Mouse (Mus musculus): Measurements from ENCODE around the gene Kif3b.

Gene Kif3b

DNA sequence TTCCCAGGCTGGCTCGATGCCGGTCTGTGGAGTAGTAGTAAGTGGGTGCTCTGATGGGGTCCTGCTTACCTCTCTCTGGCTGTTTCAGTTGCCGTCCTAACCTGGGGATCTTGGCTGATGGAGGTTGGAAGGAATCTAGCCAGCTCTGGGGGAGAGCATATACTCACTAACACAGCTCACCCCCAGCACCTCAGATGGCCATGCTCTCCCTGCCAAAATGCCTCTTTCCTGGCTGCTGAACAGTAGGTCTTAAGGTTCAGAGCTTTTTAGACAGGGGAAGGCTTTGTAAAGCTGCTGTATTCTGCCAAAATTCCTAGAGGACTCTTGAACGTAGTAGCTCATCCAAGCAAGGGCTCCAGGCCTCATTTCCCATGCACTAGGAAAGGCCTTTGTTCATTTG, 6.6 kb downstream of the Kif3b start:
- no peak for DNase-seq (ENCODE audit: low read depth in 2 of 2, low spot score in 2 of 2)

DNA sequence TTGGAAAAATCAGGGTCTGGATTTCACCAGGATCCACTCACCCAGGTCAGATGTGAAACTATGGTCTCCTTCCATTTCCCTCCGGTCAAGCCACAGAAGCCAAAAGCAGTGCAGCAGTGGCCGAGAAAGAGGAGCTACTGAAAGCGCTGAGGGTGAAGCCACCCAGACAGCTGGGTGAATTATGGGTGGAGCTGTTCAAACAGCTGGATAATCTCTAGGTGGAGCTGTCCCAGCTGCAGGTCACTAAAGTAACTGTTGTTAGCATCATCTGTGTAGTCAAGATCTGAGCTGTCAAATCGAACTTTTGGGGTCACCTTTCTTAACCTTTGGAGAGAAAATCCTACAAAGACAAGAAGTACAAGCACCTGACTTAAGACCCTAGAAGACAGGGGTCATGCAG, 7.2 kb downstream of the Kif3b start:
- no peak for DNase-seq (ENCODE audit: low read depth in 2 of 2, low spot score in 2 of 2)

- no peak for DNase-seq (ENCODE audit: low read depth in 2 of 2, low spot score in 2 of 2)
These were observed 7.7 kb downstream of the Kif3b start for GRCm38 (mm10) chr2:153298863-153299262.

GRCm38 (mm10) chr2:153301123-153301522, 9.9 kb downstream of the Kif3b start:
- DNase-seq (ENCODE audit: low read depth in 2 of 2, low spot score in 2 of 2) = no peak

- DNase-seq (ENCODE audit: low read depth in 2 of 2, low spot score in 2 of 2) = no peak
These were observed 14.0 kb downstream of the Kif3b start for GRCm38 (mm10) chr2:153305240-153305639.

- no peak for DNase-seq (ENCODE audit: low read depth in 2 of 2, low spot score in 2 of 2)
These were observed 17.4 kb downstream of the Kif3b start for GRCm38 (mm10) chr2:153308586-153308985.

DNA sequence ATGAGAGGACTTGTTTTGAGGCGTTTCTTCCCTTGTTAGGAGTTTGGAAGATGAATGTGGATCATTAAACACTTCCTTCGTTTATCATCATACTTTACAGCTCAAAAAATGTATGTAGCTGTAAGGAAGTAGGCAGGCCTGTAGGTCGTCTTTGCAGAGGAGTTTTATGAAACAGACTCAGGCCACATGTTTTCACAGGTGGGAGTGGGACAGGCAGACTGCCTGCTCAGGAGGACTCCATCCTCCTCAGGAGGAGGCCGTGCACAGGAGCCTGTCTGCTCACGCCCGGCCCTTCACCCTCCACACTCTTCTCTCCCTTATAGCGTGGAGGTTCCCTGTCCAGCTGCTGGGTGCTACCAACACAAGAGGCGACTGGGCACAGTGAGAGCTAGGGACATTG, 17.9 kb downstream of the Kif3b start:
- no peak for DNase-seq (ENCODE audit: low read depth in 2 of 2, low spot score in 2 of 2)

GRCm38 (mm10) chr2:153310228-153310627, 19.0 kb downstream of the Kif3b start:
- DNase-seq (ENCODE audit: low read depth in 2 of 2, low spot score in 2 of 2) = no peak

GRCm38 (mm10) chr2:153312884-153313283, 21.7 kb downstream of the Kif3b start:
- no peak for DNase-seq (ENCODE audit: low read depth in 2 of 2, low spot score in 2 of 2)

DNA sequence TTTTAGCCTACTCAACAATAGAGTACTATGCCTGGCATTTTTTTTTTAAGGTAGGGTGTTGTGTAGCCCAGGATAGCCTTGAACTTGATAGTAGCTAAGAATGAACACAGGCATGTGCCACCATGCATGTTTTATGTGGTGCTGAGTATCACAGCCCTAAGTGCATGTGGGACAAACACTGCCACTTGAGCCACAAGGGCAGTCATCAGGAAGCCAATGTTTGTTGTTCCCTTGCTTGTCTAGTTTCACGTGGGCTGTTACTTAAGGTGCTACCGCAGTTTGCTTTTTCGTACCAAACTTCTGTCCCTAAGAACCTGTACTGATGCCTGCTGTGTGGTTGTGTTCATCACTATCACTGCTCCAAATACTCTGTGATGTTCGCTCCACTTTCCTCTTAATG, 27.2 kb downstream of the Kif3b start:
- no peak for DNase-seq (ENCODE audit: low read depth in 2 of 2, low spot score in 2 of 2)

GRCm38 (mm10) chr2:153319036-153319643, 27.9 kb downstream of the Kif3b start:
- no peak for DNase-seq (ENCODE audit: low read depth in 2 of 2, low spot score in 2 of 2)

DNA sequence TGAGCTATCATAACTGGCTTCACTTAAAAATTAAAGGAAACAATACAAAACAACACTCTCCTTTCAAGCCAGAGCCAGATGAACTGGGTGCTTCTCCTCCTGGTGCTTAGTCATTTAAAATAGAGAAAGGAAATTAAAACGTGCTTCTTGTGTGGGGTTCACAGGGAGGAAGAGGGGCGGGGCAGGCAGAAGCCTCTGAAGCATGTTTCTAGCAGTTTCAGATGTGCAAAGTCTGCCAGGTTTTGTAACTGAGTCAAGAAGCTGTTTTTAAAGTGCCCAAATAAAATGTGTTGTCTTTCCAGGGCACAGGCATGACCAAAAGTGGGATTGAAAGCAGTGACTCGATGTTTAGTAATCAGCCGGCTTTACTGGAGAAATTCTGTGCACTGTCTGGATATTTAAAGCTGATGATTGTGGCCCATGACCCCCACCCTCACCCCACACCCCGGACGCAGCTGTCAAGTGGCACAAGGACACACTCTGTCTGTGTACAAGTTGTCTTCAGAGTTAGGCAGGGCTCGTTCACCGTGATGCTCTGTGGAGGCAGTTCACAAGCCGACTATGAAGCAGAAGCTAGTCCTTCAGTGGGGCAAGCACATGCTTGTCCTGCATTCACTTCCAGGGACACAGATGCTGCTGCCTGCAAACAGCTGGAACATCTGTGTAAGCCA, 34.6 kb downstream of the Kif3b start:
- DNase-seq (ENCODE audit: low read depth in 2 of 2, low spot score in 2 of 2) = no peak

GRCm38 (mm10) chr2:153332271-153332670, 41.1 kb downstream of the Kif3b start:
- DNase-seq (ENCODE audit: low read depth in 2 of 2, low spot score in 2 of 2) = no peak

- DNase-seq (ENCODE audit: low read depth in 2 of 2, low spot score in 2 of 2) = peak in 1 of 2 experiments; percentile 19
These were observed 41.8 kb downstream of the Kif3b start for GRCm38 (mm10) chr2:153332981-153333380.

DNA sequence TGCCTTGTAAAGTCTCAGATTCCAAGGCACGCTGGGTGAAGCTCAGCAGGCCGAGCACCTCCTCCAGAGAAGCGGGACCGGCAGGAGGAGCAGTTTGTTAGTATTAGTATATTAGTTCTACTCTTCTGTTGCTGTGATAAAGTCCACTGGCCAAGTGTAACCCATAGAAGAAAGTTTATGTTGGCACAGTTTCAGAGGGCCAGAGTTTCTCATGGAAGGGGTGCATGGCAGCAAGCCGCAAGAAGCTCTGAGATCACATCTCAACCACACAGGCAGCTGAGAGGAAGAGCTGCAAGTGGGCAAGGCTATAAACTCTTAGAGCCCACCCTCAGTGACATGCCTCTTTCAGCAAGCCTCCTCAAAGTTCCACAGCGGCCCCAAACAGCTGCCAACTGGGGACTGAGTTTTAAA, 42.6 kb downstream of the Kif3b start:
- no peak for DNase-seq (ENCODE audit: low read depth in 2 of 2, low spot score in 2 of 2)

DNA sequence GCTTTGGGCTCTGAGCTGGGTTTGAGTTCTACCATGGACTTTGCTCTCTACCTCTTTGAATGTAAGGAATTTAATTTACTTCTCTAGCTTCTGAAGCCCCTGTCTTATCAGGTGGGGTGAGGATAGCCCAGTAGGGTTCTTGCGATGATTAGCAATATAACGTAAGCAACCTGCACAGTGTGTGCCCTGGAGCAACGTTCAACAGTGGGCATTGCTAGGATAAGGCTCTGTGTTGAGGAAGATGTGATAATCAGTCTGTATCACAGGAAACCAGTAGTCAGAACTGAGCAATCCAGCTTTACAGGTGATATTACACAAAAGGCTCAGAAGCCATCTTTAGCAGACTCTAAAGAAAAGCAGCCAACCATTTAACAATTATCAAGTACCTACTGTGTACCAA, 43.1 kb downstream of the Kif3b start:
- no peak for DNase-seq (ENCODE audit: low read depth in 2 of 2, low spot score in 2 of 2)

GRCm38 (mm10) chr2:153336117-153336516, 44.9 kb downstream of the Kif3b start:
- peak; percentile 30 to 38 for DNase-seq (ENCODE audit: low read depth in 2 of 2, low spot score in 2 of 2)

- DNase-seq (ENCODE audit: low read depth in 2 of 2, low spot score in 2 of 2) = no peak
These were observed 47.4 kb downstream of the Kif3b start for GRCm38 (mm10) chr2:153338361-153339350.

DNA sequence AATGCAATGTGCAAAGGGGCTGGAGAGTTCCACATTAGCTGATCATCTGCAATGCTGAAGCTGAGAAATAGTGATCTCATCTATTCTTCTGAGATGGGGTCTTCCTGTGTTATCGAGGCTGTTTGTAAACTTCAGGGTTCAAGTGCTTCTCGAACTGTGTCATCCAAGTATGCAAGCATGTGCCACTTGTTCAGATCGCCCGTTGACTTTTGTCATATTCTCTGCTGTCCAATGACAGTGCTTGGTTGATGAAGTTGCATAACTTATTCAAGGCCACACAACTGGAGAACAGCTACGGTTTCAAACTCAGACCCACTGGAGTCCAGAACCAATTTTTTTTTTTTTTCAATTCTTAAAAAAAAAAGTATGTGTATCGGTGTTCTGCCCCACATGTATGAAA, 51.0 kb downstream of the Kif3b start:
- DNase-seq (ENCODE audit: low read depth in 2 of 2, low spot score in 2 of 2) = no peak

- DNase-seq (ENCODE audit: low read depth in 2 of 2, low spot score in 2 of 2) = no peak
These were observed 51.4 kb downstream of the Kif3b start for GRCm38 (mm10) chr2:153342602-153343001.

GRCm38 (mm10) chr2:153343191-153343590, 52.0 kb downstream of the Kif3b start:
- DNase-seq (ENCODE audit: low read depth in 2 of 2, low spot score in 2 of 2) = no peak

DNA sequence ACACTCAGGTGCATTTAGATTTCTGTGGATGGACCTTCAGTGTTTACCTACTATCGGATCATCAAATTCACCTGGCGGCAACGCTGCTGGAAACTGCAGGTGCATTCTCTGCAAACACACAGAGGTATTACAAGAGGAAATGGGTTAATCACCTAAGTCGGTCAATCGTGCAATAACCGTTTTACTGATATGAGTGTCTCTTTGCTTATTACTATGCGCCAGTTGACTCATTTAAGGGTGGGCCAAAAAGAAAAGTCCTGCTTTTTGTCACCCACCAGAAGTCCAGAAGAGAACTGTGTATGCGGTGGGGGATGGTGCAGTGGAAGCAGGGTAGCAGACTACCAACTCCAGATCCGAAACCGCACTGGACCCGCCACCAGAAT, 53.8 kb downstream of the Kif3b start:
- no peak for DNase-seq (ENCODE audit: low read depth in 2 of 2, low spot score in 2 of 2)

All from CD8-positive naive resting alpha-beta T cell, adult 2 months (primary cell).